Mouse (Mus musculus): ENCODE results near the gene Arrdc3.

The Arrdc3 gene

DNA sequence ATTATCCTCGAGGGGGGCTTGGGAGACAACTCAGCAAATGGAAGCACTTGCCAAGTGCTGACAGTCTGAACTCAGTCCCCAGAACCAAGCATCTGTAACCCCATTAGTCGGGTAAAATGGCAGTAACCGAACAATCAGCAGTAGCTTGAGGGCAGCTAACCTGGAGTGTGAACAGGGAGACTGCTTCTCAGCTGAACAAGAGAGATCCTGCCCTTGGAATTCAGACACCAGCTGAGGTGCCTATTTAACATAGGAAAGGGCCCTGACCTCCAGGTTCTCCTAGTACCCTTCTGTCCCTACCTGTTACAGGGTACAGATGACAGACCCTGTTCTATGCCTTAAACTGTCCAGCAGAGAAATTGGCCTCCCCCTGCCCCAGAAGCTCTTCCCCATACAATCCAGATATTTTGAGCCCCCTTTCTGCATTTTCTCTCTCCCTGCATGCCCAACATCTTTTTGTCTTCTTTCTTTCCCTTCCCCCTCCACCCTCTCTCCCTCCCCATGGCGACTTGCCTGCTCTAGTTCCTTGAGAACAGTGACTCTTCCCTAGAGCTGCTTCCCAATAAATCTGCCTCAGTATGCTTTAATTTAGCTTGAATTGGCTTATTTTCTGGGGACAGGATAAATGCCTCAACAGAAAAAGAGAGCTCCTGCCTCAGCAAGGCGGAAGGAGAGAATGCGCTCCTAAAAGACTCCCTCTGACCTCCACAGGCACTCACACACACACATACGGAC, 38.6 kb downstream of the Arrdc3 start:
- DNase-seq: no peak

DNA sequence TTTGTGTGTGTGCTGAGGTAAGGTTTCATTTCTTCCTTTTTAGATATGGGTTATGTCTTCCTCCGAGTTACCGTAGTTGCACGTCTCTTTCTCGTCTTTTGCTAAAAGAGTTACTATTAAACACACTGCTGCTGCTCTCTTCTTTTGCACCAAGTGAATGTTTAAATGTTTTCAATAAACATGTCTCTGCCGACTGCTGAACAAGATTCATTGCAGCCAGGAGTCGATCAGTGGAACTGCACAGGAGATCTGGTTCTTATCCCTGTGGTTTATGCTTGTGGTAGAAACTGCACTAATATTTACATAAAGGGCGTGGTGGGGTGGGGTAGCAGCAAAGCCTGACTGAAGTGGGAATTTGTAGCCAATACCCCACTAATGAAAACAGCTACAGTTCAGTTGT, 45.0 kb downstream of the Arrdc3 start:
- DNase-seq: peak; percentile 43

DNA sequence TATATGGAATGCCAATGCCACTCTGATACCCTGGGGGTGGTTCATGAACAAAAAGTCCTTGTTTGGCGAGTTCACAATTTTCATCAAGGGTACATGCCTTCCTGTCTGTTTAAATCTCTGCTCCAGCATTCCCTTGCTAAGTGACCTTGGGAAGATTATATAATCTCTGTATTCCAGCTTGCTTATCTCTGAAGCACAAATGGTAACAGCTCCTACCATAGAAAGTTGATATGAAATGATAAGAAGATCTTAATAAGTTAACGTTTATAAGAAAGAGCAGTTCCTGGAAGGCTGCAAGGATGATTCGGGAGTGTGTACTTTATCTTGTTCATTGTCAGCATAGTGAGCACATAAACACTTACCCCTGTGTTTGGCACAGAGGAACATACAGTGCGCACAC, 46.8 kb downstream of the Arrdc3 start:
- DNase-seq: no peak

DNA sequence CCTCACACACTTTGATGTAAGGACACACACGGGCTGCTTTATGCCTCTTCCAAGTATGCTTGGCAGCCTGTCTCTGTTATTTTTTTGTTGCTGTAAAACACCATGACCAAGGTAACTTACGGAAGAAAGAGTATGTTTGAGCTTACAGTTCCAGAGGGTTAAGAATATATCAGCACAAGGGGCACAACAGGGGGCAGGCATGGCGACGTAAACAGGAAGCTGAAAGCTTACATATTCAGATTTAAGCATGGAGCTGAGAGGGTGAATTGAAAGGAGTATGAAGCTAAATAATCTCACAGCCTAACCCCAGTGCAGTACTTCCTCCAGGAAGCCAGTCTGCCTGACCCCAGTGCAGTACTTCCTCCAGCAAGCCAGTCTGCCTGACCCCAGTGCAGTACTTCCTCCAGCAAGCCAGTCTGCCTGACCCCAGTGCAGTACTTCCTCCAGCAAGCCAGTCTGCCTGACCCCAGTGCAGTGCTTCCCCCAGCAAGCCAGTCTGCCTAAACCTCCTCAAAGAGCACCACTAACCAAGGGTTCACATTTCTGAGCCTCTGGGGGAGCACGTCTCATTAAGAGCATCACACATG, 49.7 kb downstream of the Arrdc3 start:
- DNase-seq: no peak

DNA sequence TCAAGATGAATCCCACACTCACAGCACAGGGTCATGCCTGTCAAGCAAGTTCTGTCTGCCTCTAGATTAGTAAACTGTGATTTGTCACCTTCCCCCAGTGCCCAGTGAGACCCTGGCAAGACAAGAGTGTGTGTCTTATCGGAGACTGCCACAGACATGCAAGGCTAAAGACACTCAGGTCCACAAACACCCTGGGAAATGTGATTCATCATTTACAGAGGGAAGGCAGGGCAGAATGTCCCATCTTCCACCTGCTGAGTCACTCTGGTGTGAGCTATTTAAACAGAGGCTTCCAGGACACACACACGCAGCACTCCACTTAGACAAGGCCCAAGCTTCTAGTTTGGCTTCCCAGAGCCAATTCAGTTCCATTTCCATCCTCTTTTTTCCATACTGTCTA, 53.2 kb downstream of the Arrdc3 start:
- DNase-seq: no peak

DNA sequence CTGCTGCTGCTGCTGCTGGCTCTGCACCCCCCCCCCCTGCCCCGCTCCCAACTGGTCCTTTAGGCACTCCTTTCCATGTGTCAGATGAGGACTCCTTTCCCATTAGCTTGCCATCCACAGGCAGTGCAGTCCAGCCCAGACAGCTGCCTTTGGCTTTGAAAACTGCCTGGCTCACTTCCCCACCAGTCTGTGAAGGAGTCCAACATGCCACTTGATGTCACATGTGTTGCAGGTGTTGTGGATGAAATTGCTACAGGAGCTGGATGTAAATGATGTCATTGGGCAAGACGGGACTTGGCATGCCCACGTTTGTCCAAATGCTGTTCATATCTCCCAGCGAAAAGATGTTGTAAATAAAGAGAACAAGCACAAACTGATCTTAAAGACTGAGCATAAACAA, 56.0 kb downstream of the Arrdc3 start:
- peak; percentile 67 for DNase-seq

DNA sequence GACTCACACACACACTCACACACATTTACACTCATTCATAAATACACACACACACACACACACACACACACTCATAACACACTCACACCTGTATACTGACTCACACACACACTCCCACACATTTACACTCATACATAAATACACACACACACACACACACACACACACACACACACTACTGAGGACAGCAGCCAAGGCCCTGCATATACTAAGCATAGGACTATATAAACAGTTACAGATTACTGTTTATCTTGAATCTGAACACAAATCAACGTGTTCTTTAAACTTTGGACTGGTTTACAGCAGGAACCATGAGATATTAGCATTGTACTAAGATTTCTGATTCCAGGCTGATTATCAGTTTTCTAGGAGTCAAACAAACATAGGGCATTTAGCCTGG, 56.7 kb downstream of the Arrdc3 start:
- DNase-seq: no peak

DNA sequence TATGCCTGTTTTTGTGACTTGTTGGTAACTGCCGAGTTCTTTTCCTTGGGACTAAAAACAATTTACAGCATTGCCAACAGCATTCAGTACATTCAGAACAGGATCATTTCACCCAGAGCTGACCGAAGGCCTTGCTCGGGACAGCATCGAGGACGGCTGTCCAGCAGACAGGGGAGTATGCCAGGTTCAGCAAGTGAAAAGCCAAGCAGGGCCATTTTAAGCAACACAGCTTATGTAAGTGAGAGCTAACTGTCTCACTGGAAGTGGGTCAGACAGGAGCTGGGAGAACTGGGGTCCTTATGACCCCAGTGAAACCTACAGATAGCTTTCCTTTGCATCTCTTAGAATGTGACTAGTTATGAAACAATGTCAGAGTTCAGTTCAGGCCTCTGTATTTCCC, 57.2 kb downstream of the Arrdc3 start:
- DNase-seq: peak; percentile 69

DNA sequence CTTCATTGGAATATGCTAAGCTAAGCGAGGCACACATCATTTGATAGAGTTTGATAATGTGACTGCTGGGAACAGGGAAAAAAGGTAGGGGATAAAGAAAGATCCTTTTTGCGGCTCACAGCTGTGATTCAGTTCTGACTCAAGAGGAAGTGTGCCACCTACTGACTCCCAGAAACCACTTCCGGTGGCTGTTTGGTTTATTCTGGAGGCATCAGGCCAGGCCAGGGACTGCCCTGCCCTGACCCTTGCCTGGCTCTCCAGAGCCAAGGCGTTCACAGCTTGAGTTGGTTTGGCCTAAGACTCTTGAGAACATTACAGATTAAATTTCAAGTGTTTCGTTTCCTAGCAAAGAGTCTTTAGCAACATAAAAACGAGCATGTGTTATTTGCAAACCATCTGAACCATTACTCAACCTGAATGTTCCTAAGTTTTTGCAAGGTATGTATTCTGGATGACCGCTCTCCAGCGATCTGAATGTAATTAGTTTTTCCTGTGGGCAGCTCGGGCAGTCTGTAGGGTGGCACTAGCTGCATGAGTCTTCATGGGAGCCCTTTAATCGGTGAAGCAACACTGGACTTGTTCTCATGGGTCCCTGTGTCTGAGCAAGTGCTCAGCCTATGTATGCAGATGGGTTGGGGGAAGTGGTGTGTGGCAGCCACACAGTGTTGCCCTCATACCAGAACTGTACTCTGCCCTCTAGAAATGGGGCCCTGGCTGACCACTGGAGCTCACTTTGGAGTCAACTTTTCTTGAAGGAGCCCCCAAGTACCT, 57.9 kb downstream of the Arrdc3 start:
- peak; percentile 95 for DNase-seq

DNA sequence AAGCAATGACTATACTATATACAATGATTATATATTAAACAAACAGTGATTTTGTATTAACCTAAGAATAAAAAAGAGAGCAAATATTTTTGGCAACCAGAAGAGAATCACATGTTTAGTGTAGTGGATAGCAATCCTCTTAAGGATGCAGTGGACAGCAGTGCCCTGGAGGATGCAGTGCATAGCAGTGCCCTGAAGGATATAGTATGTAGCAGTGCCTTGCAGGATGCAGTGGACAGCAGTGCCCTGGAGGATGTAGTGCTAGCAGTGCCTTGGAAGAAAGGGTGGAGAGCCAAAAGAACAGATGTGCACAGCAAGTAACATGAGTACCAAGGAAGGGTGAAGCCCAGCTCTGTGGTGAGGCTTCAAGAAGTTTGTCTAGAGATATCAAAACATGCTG, 61.3 kb downstream of the Arrdc3 start:
- DNase-seq: no peak
